Mouse (Mus musculus) cortical plate, adult 2 months (tissue): ENCODE results near the gene Stat2. TPM values are rescaled to one million over a fixed set of nuclear protein-coding genes. Genes with fewer than 3 reads are reported as not detected.

Source experiments
- H3K27ac ChIP-seq: fragments of 200-500 bp; 2 replicates; pipeline ENCODE4 v1.5.1; 2012; ENCODE audit warnings: low read length, control low read depth, inconsistent platforms; ENCODE audit not compliant: insufficient read depth
- H3K4me1 ChIP-seq: fragments of 200-500 bp; 2 replicates; pipeline ENCODE4 v1.6.1; 2011; ENCODE audit warnings: low read length; ENCODE audit not compliant: control insufficient read depth, insufficient read depth
- H3K4me3 ChIP-seq: fragments of 200-500 bp; 2 replicates; pipeline ENCODE4 v1.5.1; 2011; ENCODE audit warnings: mild to moderate bottlenecking, low read length, control low read depth; ENCODE audit not compliant: insufficient read depth
- CTCF ChIP-seq: fragments of 200-500 bp; IDR thresholded peaks from 2 replicates; pipeline ENCODE4 v1.5.1; 2011; ENCODE audit warnings: mild to moderate bottlenecking, control low read depth, low read length; ENCODE audit not compliant: insufficient read depth; ENCODE audit errors: extremely low read depth
- POLR2A ChIP-seq: fragments of 200-500 bp; IDR thresholded peaks from 2 replicates; pipeline ENCODE4 v1.6.1; 2011; ENCODE audit warnings: mild to moderate bottlenecking, low read length, control low read depth; ENCODE audit not compliant: insufficient read depth; ENCODE audit errors: extremely low read depth
- polyA plus RNA-seq: library from polyadenylated mRNA; depleted of rRNA; stranded (reverse); fragments of >200 nt; gene quantifications from 2 replicates; pipeline ENCODE4 v1.2.3, GENCODE M21; 2012; rRNA removed

The Stat2 gene
- polyA plus RNA-seq, 1 experiment, result 33.5 TPM

GRCm38 (mm10) chr10:128336597-128336996 is 66.2 kb downstream of the Stat2 start:
- Histone ChIP-seq H3K4me3 (peak overlapping the region; percentile 51; the same call in 1 of the 2 replicates), H3K27ac (no peak overlapping the region), H3K4me1 (peaks cover 4% of the 10 kb centered on the region; the same call in 1 of the 2 replicates)
- TF ChIP-seq POLR2A, result no peak
- TF ChIP-seq CTCF, result no peak

GRCm38 (mm10) chr10:128337306-128338181 is 67.2 kb downstream of the Stat2 start, which contains the start of gene Cs:
TSS of gene Cs (plus strand) at chr10:128337734.
- TF ChIP-seq CTCF, result no peak
- TF ChIP-seq POLR2A, result peak; percentile 85; the same call in 1 of the 2 replicates
- peak within 1 kb of the TSS; percentile 93 for H3K27ac ChIP-seq
- peaks cover 4% of the 10 kb centered on the region; the same call in 1 of the 2 replicates for H3K4me1 ChIP-seq
- peak within 1 kb of the TSS; percentile 51 for H3K4me3 ChIP-seq

- H3K27ac ChIP-seq, result peak overlapping the region; percentile 93
- H3K4me3 ChIP-seq, result peak overlapping the region; percentile 51
- TF ChIP-seq CTCF, result no peak
- TF ChIP-seq POLR2A, result no peak
Measured at GRCm38 (mm10) chr10:128338415-128338814, 68.1 kb downstream of the Stat2 start.

GRCm38 (mm10) chr10:128338948-128339347 is 68.6 kb downstream of the Stat2 start:
- H3K4me1 ChIP-seq, result peaks cover 6% of the 10 kb centered on the region; the same call in 1 of the 2 replicates
- H3K27ac ChIP-seq, result 0 out of 2 replicates have a peak overlapping the region, but pooled peaks have one; percentile 93
- TF ChIP-seq CTCF (no peak), POLR2A (no peak)
- peak overlapping the region; percentile 51; the same call in 1 of the 2 replicates for H3K4me3 ChIP-seq

More at GRCm38 (mm10) chr10:128338415-128338814, 68.1 kb downstream of the Stat2 start:
- H3K4me1 ChIP-seq, result peaks cover 6% of the 10 kb centered on the region; the same call in 1 of the 2 replicates

- Histone ChIP-seq H3K4me3 (no peak overlapping the region), H3K4me1 (peaks cover 9% of the 10 kb centered on the region; the same call in 1 of the 2 replicates), H3K27ac (no peak overlapping the region; the same call in 1 of the 2 replicates)
- no peak for TF ChIP-seq CTCF
Measured at GRCm38 (mm10) chr10:128340257-128340656, 69.9 kb downstream of the Stat2 start.

Other genes with a start within 250 kb of the Stat2 start
- 175 and 177 TPM in 2 replicates for gene Naca, start 235.0 kb upstream of the Stat2 start, polyA plus RNA-seq
- gene Ptges3, start 211.6 kb upstream of the Stat2 start, polyA plus RNA-seq, result 66.9 and 67.7 TPM in 2 replicates
- gene Atp5b, start 187.3 kb upstream of the Stat2 start, polyA plus RNA-seq, result 1,438 and 1,451 TPM in 2 replicates
- gene Baz2a, start 179.0 kb upstream of the Stat2 start, polyA plus RNA-seq, result 30.2 and 32.1 TPM in 2 replicates
- gene Rbms2, start 90.3 kb upstream of the Stat2 start, polyA plus RNA-seq, result 16.5 and 16.9 TPM in 2 replicates
- 54.8 and 59.6 TPM in 2 replicates for gene Gls2, start 76.1 kb upstream of the Stat2 start, polyA plus RNA-seq
- gene Spryd4, start 58.8 kb upstream of the Stat2 start, polyA plus RNA-seq, result 9.0 and 10.0 TPM in 2 replicates
- gene Mip, start 44.7 kb upstream of the Stat2 start, polyA plus RNA-seq, result not detected in 2 replicates
- gene Timeless, start 38.5 kb upstream of the Stat2 start, polyA plus RNA-seq, result 3.7 and 4.3 TPM in 2 replicates
- not detected in 2 replicates for gene Apon, start 16.5 kb upstream of the Stat2 start, polyA plus RNA-seq
- gene Apof, start 1.9 kb upstream of the Stat2 start, polyA plus RNA-seq, result 0.23 and 0.29 TPM in 2 replicates
- gene Il23a, start 28.2 kb downstream of the Stat2 start, polyA plus RNA-seq, result 0.54 and 0.55 TPM in 2 replicates
- 22.8 and 24.6 TPM in 2 replicates for gene Pan2, start 32.8 kb downstream of the Stat2 start, polyA plus RNA-seq
- gene Cnpy2, start 51.9 kb downstream of the Stat2 start, polyA plus RNA-seq, result 63.7 and 65.8 TPM in 2 replicates
- gene Cs, start 67.2 kb downstream of the Stat2 start, polyA plus RNA-seq, result 224 and 233 TPM in 2 replicates
- gene Coq10a, start 98.4 kb downstream of the Stat2 start, polyA plus RNA-seq, result 101 and 103 TPM in 2 replicates
- 30.0 and 30.4 TPM in 2 replicates for gene Ankrd52, start 106.6 kb downstream of the Stat2 start, polyA plus RNA-seq
- 0.51 and 0.73 TPM in 2 replicates for gene Slc39a5, start 130.7 kb downstream of the Stat2 start, polyA plus RNA-seq
- 79.4 and 83.4 TPM in 2 replicates for gene Nabp2, start 140.9 kb downstream of the Stat2 start, polyA plus RNA-seq
- gene Rnf41, start 141.1 kb downstream of the Stat2 start, polyA plus RNA-seq, result 78.2 and 78.5 TPM in 2 replicates
- 209 and 223 TPM in 2 replicates for gene Smarcc2, start 188.7 kb downstream of the Stat2 start, polyA plus RNA-seq
- 1,299 and 1,338 TPM in 2 replicates for gene Myl6, start 223.6 kb downstream of the Stat2 start, polyA plus RNA-seq
- 33.7 and 36.7 TPM in 2 replicates for gene Myl6b, start 228.1 kb downstream of the Stat2 start, polyA plus RNA-seq